ENCODE assay signal across 21 mouse cellular contexts in genomic region chr17:47609182-47609581, GRCm38 (mm10). TPM values are rescaled to one million over a fixed set of nuclear protein-coding genes. Genes with fewer than 3 reads are reported as not detected.
DNase-seq lines count a peak whose midpoint lies in the region; ATAC-seq and TF ChIP-seq lines count a peak whose summit lies in the region.
"Had no signal": no experiment of that assay in that cellular context is flagged by ENCODE, and none has a peak within 500 bp of the region (broad histone marks: within the 10 kb centered on the region; RNA-seq: fewer than 3 reads in every experiment).

No protein-coding gene starts in this region.

- H3K4me1 ChIP-seq in liver, embryonic 11.5 days (replicated peaks; ENCODE audit: control insufficient read depth, insufficient read depth, low read length), result peaks cover 25% of the 10 kb centered on the region
- H3K4me1 ChIP-seq in MEL (ENCODE audit: control insufficient read depth in 1 of 2, insufficient read depth in 2 of 2, low read length in 2 of 2), result peaks cover 0 to 27% of the 10 kb centered on the region in 2 experiments; a peak in 3 of 4 replicates

- TF ChIP-seq RAD21 in MEL (IDR thresholded peaks at IDR 0.05; ENCODE audit: low read depth, low read length), result no peak

- no peak for TF ChIP-seq CTCF in MEL (IDR thresholded peaks at IDR 0.05 in 2 of 3, conservative IDR thresholded peaks at IDR 0.05 in 1 of 3; ENCODE audit: control insufficient read depth in 1 of 3, insufficient read depth in 1 of 3, low read depth in 2 of 3, low read length in 3 of 3, poor library complexity in 1 of 3, severe bottlenecking in 1 of 3)

- no peak for TF ChIP-seq POLR2A in MEL (IDR thresholded peaks at IDR 0.05; ENCODE audit: control insufficient read depth in 1 of 2, insufficient read depth in 1 of 2, low read depth in 1 of 2, low read length in 2 of 2, poor library complexity in 1 of 2)

- no peaks in the 10 kb centered on the region for H3K9me3 ChIP-seq in liver, embryonic 11.5 days (ENCODE audit: control insufficient read depth, low read length)
- no peaks in the 10 kb centered on the region for H3K9me3 ChIP-seq in MEL (replicated peaks; ENCODE audit: insufficient read depth, low read length)
- H3K9me3 ChIP-seq: G1E; heart, embryonic 12.5 days; hindbrain, embryonic 13.5 days; limb, embryonic 12.5 days; midbrain, embryonic 15.5 days had no signal

- WGBS in liver, embryonic 11.5 days, result 75% methylated on average over 4 of the region's 4 CpGs
- WGBS in macrophage (ENCODE audit: missing documents), result 64% methylated on average over 4 of the region's 4 CpGs

- no peak overlapping the region; the same call in 1 of the 2 replicates for H3K9ac ChIP-seq in liver, embryonic 11.5 days (ENCODE audit: low read depth, low read length)
- H3K9ac ChIP-seq in MEL (ENCODE audit: control insufficient read depth, low read depth, low read length, poor library complexity, severe bottlenecking), result peak overlapping the region; percentile 80
- H3K9ac ChIP-seq: limb, embryonic 12.5 days; midbrain, embryonic 15.5 days had no signal

- peaks cover 47% of the 10 kb centered on the region for H3K36me3 ChIP-seq in liver, embryonic 11.5 days (ENCODE audit: control insufficient read depth, insufficient read depth, low read length)
- H3K36me3 ChIP-seq in MEL (ENCODE audit: control insufficient read depth in 1 of 2, insufficient read depth in 2 of 2, low read length in 2 of 2) (peaks cover 10 to 28% of the 10 kb centered on the region in 2 experiments), macrophage (ENCODE audit: inconsistent target) (peaks cover 3% of the 10 kb centered on the region; the same call in 1 of the 2 replicates)

- DNase-seq in liver, embryonic 11.5 days (ENCODE audit: low spot score), result no peak
- DNase-seq in liver (no peak), MEL (ENCODE audit: low read depth, low spot score) (peak; percentile 51)
- no peak for DNase-seq in left cerebral cortex, postnatal 14 days (ENCODE audit: low spot score in 2 of 2)
- no peak for DNase-seq in cerebellum, adult 8-10 months
- DNase-seq: adrenal gland, postnatal 14 days; cerebellum, adult 2 months; heart, adult 11 months; heart, postnatal 14 days; kidney, adult 8-10 months; kidney, postnatal 36 days; right cerebral cortex, postnatal 4 days; thymus, adult 2 months had no signal

- peaks cover 70% of the 10 kb centered on the region for H3K79me2 ChIP-seq in MEL (ENCODE audit: control insufficient read depth, insufficient read depth, low read length, poor library complexity)
- peaks cover 60% of the 10 kb centered on the region for H3K79me2 ChIP-seq in macrophage (ENCODE audit: inconsistent target)

- no peaks in the 10 kb centered on the region for H3K27me3 ChIP-seq in liver, embryonic 11.5 days (replicated peaks; ENCODE audit: control insufficient read depth, insufficient read depth, low read length)
- no peaks in the 10 kb centered on the region for H3K27me3 ChIP-seq in MEL (ENCODE audit: control insufficient read depth in 1 of 2, insufficient read depth in 2 of 2, low read length in 2 of 2)
- H3K27me3 ChIP-seq: heart, embryonic 12.5 days; hindbrain, embryonic 13.5 days; limb, embryonic 12.5 days; midbrain, embryonic 15.5 days had no signal

- no peak overlapping the region; the same call in 1 of the 2 replicates for H3K27ac ChIP-seq in liver, embryonic 11.5 days (ENCODE audit: low read depth, low read length)
- H3K27ac ChIP-seq in MEL (ENCODE audit: control insufficient read depth, low read depth, low read length) (peak overlapping the region; percentile 21; the same call in 1 of the 2 replicates), macrophage (peak overlapping the region; percentile 12; the same call in 1 of the 2 replicates)
- H3K27ac ChIP-seq: hindbrain, embryonic 13.5 days; limb, embryonic 12.5 days; midbrain, embryonic 15.5 days had no signal

- no peak; a peak in 1 of 4 replicates for TF ChIP-seq EP300 in MEL (IDR thresholded peaks at IDR 0.05; ENCODE audit: low read depth in 1 of 2, low read length in 2 of 2)

- H3K4me2 ChIP-seq in liver, embryonic 11.5 days, result peak overlapping the region; percentile 92

- H3K4me3 ChIP-seq in liver, embryonic 11.5 days (ENCODE audit: low read depth, low read length), result peak overlapping the region; percentile 76
- H3K4me3 ChIP-seq in MEL (ENCODE audit: control insufficient read depth in 1 of 2, insufficient read depth in 1 of 2, low read depth in 2 of 2, low read length in 2 of 2), result peak overlapping the region in 1 of 2 experiments; percentile 77; a peak in 2 of 4 replicates
- no peak overlapping the region for H3K4me3 ChIP-seq in macrophage (ENCODE audit: inconsistent target)

- ATAC-seq in liver, embryonic 11.5 days (replicated peaks; ENCODE audit: low FRiP score), result no peak
- 0 out of 2 replicates have a peak, but pooled peaks have one; percentile 13 for ATAC-seq in granulocyte monocyte progenitor cell, adult 5-6 weeks (replicated peaks; ENCODE audit: poor library complexity, severe bottlenecking)
- ATAC-seq: lung, postnatal 0 days; midbrain, embryonic 15.5 days had no signal

- intact Hi-C loops in left cerebral cortex, postnatal 14 days (cut with DNase I), result no loop called here

TF ChIP-seq in MEL, 35 proteins besides CTCF, POLR2A, EP300 and RAD21 (continues in another document):
- TF ChIP-seq USF2 (IDR thresholded peaks at IDR 0.05; ENCODE audit: borderline replicate concordance in 1 of 2, insufficient read depth in 1 of 2, low read depth in 1 of 2, low read length in 2 of 2), result no peak
- no peak for TF ChIP-seq CHD1 (IDR thresholded peaks at IDR 0.05; ENCODE audit: low read depth, low read length)
- peak; percentile 73 for TF ChIP-seq ZNF384 (IDR thresholded peaks at IDR 0.05; ENCODE audit: low read depth, low read length)
- TF ChIP-seq USF1 (IDR thresholded peaks at IDR 0.05; ENCODE audit: low read depth, low read length), result no peak

RNA-seq across cellular contexts. Expression of gene Bysl, which starts 2.1 kb away (rescaled TPM):
- polyA plus RNA-seq in liver, embryonic 11.5 days (2014; fragmentation: Nextera tagmentation; extraction: Ambion mirVana), result 43.1 and 45.9 TPM in 2 replicates
- total RNA-seq in MEL (2012; rRNA removed), result 60.2 and 69.3 TPM in 2 replicates
- polyA plus RNA-seq in MEL (2012; ENCODE audit: insufficient read depth in 1 of 2, insufficient read length in 2 of 2, low read depth in 1 of 2, low replicate concordance in 2 of 2, missing spikeins in 1 of 2) (10 to 100 TPM in 1 of 2 experiments, not detected in 1; 85.4 TPM), macrophage (2018) (4.6 to 14.0 TPM (median 5.4 TPM) in 3 replicates)
- total RNA-seq in granulocyte monocyte progenitor cell, adult 5-6 weeks (2014; fragmentation: Nextera tagmentation), result 16.2 and 17.8 TPM in 2 replicates
- total RNA-seq in granulocyte monocyte progenitor cell, adult 5-6 weeks (2017), result 12.6 and 16.0 TPM in 2 replicates
- 1 to 10 TPM in 24 of 26 experiments, under 1 TPM in 2; 0.71 to 5.9 (median 1.9) TPM for total RNA-seq in macrophage (2018; cell fraction: chromatin; rRNA removed)
- 1 to 10 TPM; 3.0 to 7.7 (median 5.6) TPM for total RNA-seq in macrophage (2018; cell fraction: cytosol; rRNA removed)
- total RNA-seq in macrophage (2018; cell fraction: nucleus; rRNA removed), result 1 to 10 TPM in 25 of 26 experiments, under 1 TPM in 1; 0.96 to 9.3 (median 3.0) TPM
- 10 to 100 TPM; 21.0 to 21.1 TPM for total RNA-seq in left cerebral cortex, postnatal 14 days (2021)

RNA-seq across cellular contexts. Expression of gene Med20, which starts 2.2 kb away (rescaled TPM):
- 48.9 and 53.3 TPM in 2 replicates for polyA plus RNA-seq in liver, embryonic 11.5 days (2014; fragmentation: Nextera tagmentation; extraction: Ambion mirVana)
- total RNA-seq in MEL (2012; rRNA removed), result 45.9 and 62.6 TPM in 2 replicates
- polyA plus RNA-seq in MEL (2012; ENCODE audit: insufficient read depth in 1 of 2, insufficient read length in 2 of 2, low read depth in 1 of 2, low replicate concordance in 2 of 2, missing spikeins in 1 of 2) (10 to 100 TPM in 1 of 2 experiments, not detected in 1; 45.7 TPM), macrophage (2018) (12.7 to 20.9 TPM (median 20.4 TPM) in 3 replicates)
- total RNA-seq in granulocyte monocyte progenitor cell, adult 5-6 weeks (2014; fragmentation: Nextera tagmentation), result 26.3 and 36.3 TPM in 2 replicates
- 25.0 and 29.5 TPM in 2 replicates for total RNA-seq in granulocyte monocyte progenitor cell, adult 5-6 weeks (2017)
- total RNA-seq in macrophage (2018; cell fraction: chromatin; rRNA removed), result 100 to 1,000 TPM in 15 of 26 experiments, 10 to 100 TPM in 11; 66.7 to 129 (median 103) TPM
- 10 to 100 TPM in 25 of 26 experiments, 1 to 10 TPM in 1; 7.7 to 22.3 (median 17.3) TPM for total RNA-seq in macrophage (2018; cell fraction: cytosol; rRNA removed)
- total RNA-seq in macrophage (2018; cell fraction: nucleus; rRNA removed), result 10 to 100 TPM; 37.8 to 68.8 (median 53.4) TPM
- total RNA-seq in left cerebral cortex, postnatal 14 days (2021), result 10 to 100 TPM; 20.8 to 28.9 TPM

RNA-seq across cellular contexts. Expression of gene Gm20517, which starts 2.2 kb away (rescaled TPM):
- 1.5 and 2.5 TPM in 2 replicates for polyA plus RNA-seq in liver, embryonic 11.5 days (2014; fragmentation: Nextera tagmentation; extraction: Ambion mirVana)
- total RNA-seq in MEL (2012; rRNA removed), result 1.1 and 2.9 TPM in 2 replicates
- polyA plus RNA-seq in MEL (2012; ENCODE audit: insufficient read depth in 1 of 2, insufficient read length in 2 of 2, low read depth in 1 of 2, low replicate concordance in 2 of 2, missing spikeins in 1 of 2) (1 to 10 TPM in 1 of 2 experiments, not detected in 1; 1.9 TPM), macrophage (2018) (1.4 to 3.8 TPM (median 1.4 TPM) in 3 replicates)
- 0.41 and 2.2 TPM in 2 replicates for total RNA-seq in granulocyte monocyte progenitor cell, adult 5-6 weeks (2014; fragmentation: Nextera tagmentation)
- total RNA-seq in granulocyte monocyte progenitor cell, adult 5-6 weeks (2017), result 2.5 and 3.1 TPM in 2 replicates
- total RNA-seq in macrophage (2018; cell fraction: chromatin; rRNA removed), result 10 to 100 TPM in 21 of 26 experiments, 1 to 10 TPM in 5; 6.6 to 33.7 (median 20.1) TPM
- total RNA-seq in macrophage (2018; cell fraction: cytosol; rRNA removed), result 1 to 10 TPM in 22 of 26 experiments, under 1 TPM in 4; 0.57 to 2.1 (median 1.3) TPM
- total RNA-seq in macrophage (2018; cell fraction: nucleus; rRNA removed), result 10 to 100 TPM in 10 of 26 experiments, 1 to 10 TPM in 16; 2.2 to 18.3 (median 7.1) TPM
- 1 to 10 TPM; 5.8 to 7.4 TPM for total RNA-seq in left cerebral cortex, postnatal 14 days (2021)

RNA-seq across cellular contexts. Expression of gene Usp49, which starts 21.3 kb away (rescaled TPM):
- polyA plus RNA-seq in liver, embryonic 11.5 days (2014; fragmentation: Nextera tagmentation; extraction: Ambion mirVana), result 4.1 and 4.8 TPM in 2 replicates
- total RNA-seq in MEL (2012; rRNA removed), result 5.2 and 5.5 TPM in 2 replicates
- polyA plus RNA-seq in MEL (2012; ENCODE audit: insufficient read depth in 1 of 2, insufficient read length in 2 of 2, low read depth in 1 of 2, low replicate concordance in 2 of 2, missing spikeins in 1 of 2), result 10 to 100 TPM in 1 of 2 experiments, not detected in 1; 16.1 TPM
- 4.1 and 6.8 TPM in 2 replicates for total RNA-seq in granulocyte monocyte progenitor cell, adult 5-6 weeks (2014; fragmentation: Nextera tagmentation)
- 1.5 and 4.1 TPM in 2 replicates for total RNA-seq in granulocyte monocyte progenitor cell, adult 5-6 weeks (2017)
- 10 to 100 TPM in 17 of 26 experiments, 1 to 10 TPM in 9; 6.8 to 24.0 (median 14.7) TPM for total RNA-seq in macrophage (2018; cell fraction: chromatin; rRNA removed)
- total RNA-seq in macrophage (2018; cell fraction: cytosol; rRNA removed), result 1 to 10 TPM in 25 of 26 experiments, under 1 TPM in 1; 0.96 to 4.4 (median 2.4) TPM
- 10 to 100 TPM in 9 of 26 experiments, 1 to 10 TPM in 17; 3.0 to 17.2 (median 8.8) TPM for total RNA-seq in macrophage (2018; cell fraction: nucleus; rRNA removed)
- polyA plus RNA-seq in macrophage (2018), result 2.3 to 3.1 TPM (median 2.7 TPM) in 3 replicates
- 10 to 100 TPM in 1 of 2 experiments, 1 to 10 TPM in 1; 9.0 to 10.4 TPM for total RNA-seq in left cerebral cortex, postnatal 14 days (2021)
